Mouse (Mus musculus) adrenal gland, adult 2 months (tissue): Measurements from ENCODE around the gene Ptpn11. TPM values are rescaled to one million over a fixed set of nuclear protein-coding genes. Genes with fewer than 3 reads are reported as not detected.

Experiments used
- DNase-seq: peaks from one replicate; pipeline ENCODE4 v3.0.0; 2021
- polyA plus RNA-seq: library from polyadenylated mRNA; depleted of rRNA; stranded (reverse); fragments of >200 nt; gene quantifications from 2 replicates; pipeline ENCODE4 v1.2.3, GENCODE M21; 2012
- total RNA-seq, 2 experiments: library from RNA; stranded (reverse); gene quantifications; 2 replicates each; pipeline ENCODE4 v1.2.3; 2021

Ptpn11 gene
- total and polyA plus RNA-seq, 3 experiments: 26.2 to 121 (median 97.6) TPM

- DNase-seq: no peak
Measured at GRCm38 (mm10) chr5:121184375-121184774, 6.8 kb downstream of the Ptpn11 start.

GRCm38 (mm10) chr5:121183269-121183668, 7.9 kb downstream of the Ptpn11 start:
- DNase-seq: no peak

GRCm38 (mm10) chr5:121179077-121179857, 11.9 kb downstream of the Ptpn11 start:
- no peak for DNase-seq

GRCm38 (mm10) chr5:121172835-121173234, 18.4 kb downstream of the Ptpn11 start:
- no peak for DNase-seq

GRCm38 (mm10) chr5:121169588-121169987, 21.6 kb downstream of the Ptpn11 start:
- DNase-seq: peak; percentile 67

GRCm38 (mm10) chr5:121166884-121167283, 24.3 kb downstream of the Ptpn11 start:
- no peak for DNase-seq

- no peak for DNase-seq
Measured at GRCm38 (mm10) chr5:121162923-121163322, 28.3 kb downstream of the Ptpn11 start.

GRCm38 (mm10) chr5:121162285-121162684, 28.9 kb downstream of the Ptpn11 start:
- DNase-seq: no peak

- DNase-seq: peak; percentile 63
Measured at GRCm38 (mm10) chr5:121158966-121159365, 32.2 kb downstream of the Ptpn11 start.

- DNase-seq: no peak
Measured at GRCm38 (mm10) chr5:121157489-121157888, 33.7 kb downstream of the Ptpn11 start.

GRCm38 (mm10) chr5:121157017-121157416, 34.2 kb downstream of the Ptpn11 start:
- DNase-seq: peak; percentile 35

GRCm38 (mm10) chr5:121156121-121156520, 35.1 kb downstream of the Ptpn11 start:
- DNase-seq: peak; percentile 52

GRCm38 (mm10) chr5:121150684-121151083, 40.5 kb downstream of the Ptpn11 start:
- no peak for DNase-seq

GRCm38 (mm10) chr5:121149246-121149645, 42.0 kb downstream of the Ptpn11 start:
- no peak for DNase-seq

- DNase-seq: no peak
Measured at GRCm38 (mm10) chr5:121146275-121146674, 44.9 kb downstream of the Ptpn11 start.

GRCm38 (mm10) chr5:121145609-121146008, 45.6 kb downstream of the Ptpn11 start:
- DNase-seq: no peak

GRCm38 (mm10) chr5:121144441-121145238, 46.6 kb downstream of the Ptpn11 start:
- DNase-seq: peak; percentile 38

- no peak for DNase-seq
Measured at GRCm38 (mm10) chr5:121142431-121143119, 48.6 kb downstream of the Ptpn11 start.

GRCm38 (mm10) chr5:121140276-121140675, 50.9 kb downstream of the Ptpn11 start:
- no peak for DNase-seq

- no peak for DNase-seq
Measured at GRCm38 (mm10) chr5:121137125-121137524, 54.1 kb downstream of the Ptpn11 start.

GRCm38 (mm10) chr5:121131801-121132200, 59.4 kb downstream of the Ptpn11 start:
- DNase-seq: no peak

GRCm38 (mm10) chr5:121129254-121129653, 61.9 kb downstream of the Ptpn11 start:
- DNase-seq: no peak

GRCm38 (mm10) chr5:121126051-121126450, 65.1 kb downstream of the Ptpn11 start:
- DNase-seq: no peak
